ENCODE assay signal across 13 mouse cellular contexts in the genomic region with DNA sequence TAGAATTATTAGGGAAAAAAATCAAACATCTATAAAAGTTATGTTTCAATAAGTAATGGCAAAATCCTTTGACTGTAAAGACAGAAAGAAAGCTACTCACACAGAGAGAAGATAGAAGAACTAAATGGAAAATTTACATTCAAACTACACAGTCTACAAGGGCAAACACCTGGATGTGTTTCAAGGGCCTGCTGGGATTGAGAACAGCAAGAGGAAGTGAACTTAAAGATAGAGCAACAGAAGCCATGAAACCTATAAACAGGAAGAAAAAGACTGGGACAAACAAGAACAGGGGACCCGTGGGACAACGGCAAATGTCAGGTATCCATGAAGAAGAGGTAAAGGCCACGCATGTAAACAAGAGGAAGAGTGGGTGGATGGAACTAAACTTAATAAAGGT.
"Had no signal": no experiment of that assay in that cellular context is flagged by ENCODE, and none has a peak within 500 bp of the region (broad histone marks: within the 10 kb centered on the region; RNA-seq: fewer than 3 reads in every experiment).

No protein-coding gene starts in this region.

- H3K36me3 ChIP-seq: limb, embryonic 12.5 days; liver, embryonic 13.5 days; neural tube, embryonic 15.5 days had no signal

- H3K4me1 ChIP-seq: neural tube, embryonic 15.5 days had no signal

- H3K4me2 ChIP-seq: limb, embryonic 12.5 days; lung, embryonic 14.5 days; neural tube, embryonic 15.5 days had no signal

- H3K27me3 ChIP-seq: liver, embryonic 13.5 days; neural tube, embryonic 15.5 days had no signal

- DNase-seq: kidney, adult 11 months; liver, embryonic 13.5 days; midbrain, embryonic 14.5 days; right cerebral cortex, adult 18-20 months; right cerebral cortex, postnatal 25 days; thymus, postnatal 14 days had no signal

- H3K27ac ChIP-seq: kidney, postnatal 0 days; layer of hippocampus, adult 2 months; limb, embryonic 12.5 days; neural tube, embryonic 15.5 days; stomach, postnatal 0 days had no signal

- H3K9ac ChIP-seq: limb, embryonic 12.5 days; lung, embryonic 14.5 days; neural tube, embryonic 15.5 days had no signal

- H3K4me3 ChIP-seq: layer of hippocampus, adult 2 months; limb, embryonic 12.5 days; liver, embryonic 13.5 days; myocyte; neural tube, embryonic 15.5 days had no signal

- H3K9me3 ChIP-seq: limb, embryonic 12.5 days; liver, embryonic 13.5 days; neural tube, embryonic 15.5 days had no signal
